Mouse (Mus musculus) hindbrain, embryonic 15.5 days (tissue): ENCODE results near the gene Gm20521. TPM values are rescaled to one million over a fixed set of nuclear protein-coding genes. Genes with fewer than 3 reads are reported as not detected.

Experiments used
- ATAC-seq: fragments of 200-750 bp; cut with Nextera tagmentation; 2 replicates; pipeline ENCODE4 v1.8.0; 2017; ENCODE audit warnings: low read depth, moderate number of reproducible peaks, moderate TSS enrichment; ENCODE audit not compliant: low FRiP score
- H3K27ac ChIP-seq: fragments of 300-500 bp; sonication (generic); replicated peaks from 2 replicates; pipeline ENCODE4 v1.5.1; 2015; ENCODE audit warnings: mild to moderate bottlenecking, inconsistent platforms
- H3K27me3 ChIP-seq: fragments of 300-500 bp; sonication (generic); 2 replicates; pipeline ENCODE4 v1.6.1; 2015; ENCODE audit warnings: control low read depth, inconsistent platforms
- H3K36me3 ChIP-seq: fragments of 300-500 bp; sonication (generic); 2 replicates; pipeline ENCODE4 v1.6.1; 2015; ENCODE audit warnings: control low read depth, inconsistent platforms
- H3K4me1 ChIP-seq: fragments of 300-500 bp; sonication (generic); replicated peaks from 2 replicates; pipeline ENCODE4 v1.6.1; 2015; ENCODE audit warnings: control low read depth, inconsistent platforms
- H3K4me2 ChIP-seq: fragments of 300-500 bp; sonication (generic); 2 replicates; pipeline ENCODE4 v1.6.1; 2015; ENCODE audit warnings: moderate library complexity, mild to moderate bottlenecking, inconsistent platforms
- H3K4me3 ChIP-seq: fragments of 300-500 bp; sonication (generic); 2 replicates; pipeline ENCODE4 v1.5.1; 2015; ENCODE audit warnings: mild to moderate bottlenecking, inconsistent platforms
- H3K9ac ChIP-seq: fragments of 300-500 bp; sonication (generic); 2 replicates; pipeline ENCODE4 v1.6.1; 2015; ENCODE audit warnings: inconsistent platforms
- H3K9me3 ChIP-seq: fragments of 300-500 bp; sonication (generic); 2 replicates; pipeline ENCODE4 v1.6.1; 2016; ENCODE audit warnings: control low read depth, inconsistent platforms
- WGBS: fragments of 180-500 bp; shearing (Covaris S2); methylation state at CpG from one replicate; pipeline ENCODE4 v1.1.7; 2015; 5-methylcytosine and 5-hydroxymethylcytosine counted together
- polyA plus RNA-seq: library from polyadenylated mRNA; unstranded; fragments of >200 nt; fragmentation: Nextera tagmentation; extraction: Ambion mirVana; gene quantifications from 2 replicates; pipeline ENCODE4 v1.2.1, GENCODE M21; 2015

The Gm20521 gene
- polyA plus RNA-seq, 1 experiment from 2014 or later, result not detected

GRCm38 (mm10) chr14:54894296-54895151 is 11.3 kb downstream of the Gm20521 start:
- under 1% methylated on average over 54 of the region's 54 CpGs for WGBS

GRCm38 (mm10) chr14:54897445-54897844 is 14.2 kb downstream of the Gm20521 start:
- 70% methylated on average over 2 of the region's 2 CpGs for WGBS
- Histone ChIP-seq H3K27me3 (no peaks in the 10 kb centered on the region), H3K4me1 (peaks cover 20% of the 10 kb centered on the region), H3K9ac (no peak overlapping the region), H3K4me3 (no peak overlapping the region), H3K36me3 (peaks cover 28% of the 10 kb centered on the region), H3K4me2 (no peak overlapping the region), H3K27ac (no peak overlapping the region), H3K9me3 (no peaks in the 10 kb centered on the region)
- ATAC-seq, result no peak

More at GRCm38 (mm10) chr14:54894296-54895151, 11.3 kb downstream of the Gm20521 start:
- Histone ChIP-seq H3K9me3 (no peaks in the 10 kb centered on the region), H3K4me2 (peak overlapping the region; percentile 63), H3K36me3 (peaks cover 28% of the 10 kb centered on the region), H3K9ac (peak overlapping the region; percentile 99), H3K4me1 (peaks cover 20% of the 10 kb centered on the region), H3K27me3 (no peaks in the 10 kb centered on the region), H3K27ac (peak overlapping the region; percentile 97), H3K4me3 (peak overlapping the region; percentile 93)
- ATAC-seq, result peak; percentile 39

- H3K27ac ChIP-seq, result peak overlapping the region; percentile 49; the same call in 1 of the 2 replicates
Observed at GRCm38 (mm10) chr14:54900383-54900782, 17.1 kb downstream of the Gm20521 start.

GRCm38 (mm10) chr14:54903641-54904040 is 20.4 kb downstream of the Gm20521 start:
- Histone ChIP-seq H3K27ac (no peak overlapping the region), H3K4me2 (no peak overlapping the region), H3K4me3 (no peak overlapping the region), H3K36me3 (peaks cover 41% of the 10 kb centered on the region), H3K4me1 (peaks cover 7% of the 10 kb centered on the region; the same call in 1 of the 2 replicates), H3K27me3 (no peaks in the 10 kb centered on the region), H3K9ac (no peak overlapping the region), H3K9me3 (no peaks in the 10 kb centered on the region)
- 89% methylated on average over 4 of the region's 4 CpGs for WGBS
- no peak for ATAC-seq

More at GRCm38 (mm10) chr14:54900383-54900782, 17.1 kb downstream of the Gm20521 start:
- ATAC-seq, result peak; percentile 42
- Histone ChIP-seq H3K27me3 (no peaks in the 10 kb centered on the region), H3K36me3 (peaks cover 42% of the 10 kb centered on the region), H3K4me3 (no peak overlapping the region), H3K4me2 (no peak overlapping the region), H3K9me3 (no peaks in the 10 kb centered on the region), H3K4me1 (peaks cover 13% of the 10 kb centered on the region), H3K9ac (no peak overlapping the region)
- WGBS, result 0% methylated on average over 3 of the region's 3 CpGs

GRCm38 (mm10) chr14:54908682-54909081 is 25.4 kb downstream of the Gm20521 start:
- peaks cover 43% of the 10 kb centered on the region for H3K4me1 ChIP-seq
- H3K36me3 ChIP-seq, result peaks cover 42% of the 10 kb centered on the region
- H3K4me3 ChIP-seq, result no peak overlapping the region
- H3K9ac ChIP-seq, result no peak overlapping the region
- no peak overlapping the region for H3K4me2 ChIP-seq
- H3K9me3 ChIP-seq, result no peaks in the 10 kb centered on the region
- 87% methylated on average over 7 of the region's 7 CpGs for WGBS
- no peaks in the 10 kb centered on the region for H3K27me3 ChIP-seq
- ATAC-seq, result no peak
- H3K27ac ChIP-seq, result no peak overlapping the region

- H3K4me1 ChIP-seq, result peaks cover 45% of the 10 kb centered on the region
- 1% methylated on average over 62 of the region's 69 CpGs for WGBS
- ATAC-seq, result peak; percentile 62
- peak overlapping the region; percentile 96 for H3K27ac ChIP-seq
- peak overlapping the region; percentile 93 for H3K4me3 ChIP-seq
- H3K36me3 ChIP-seq, result peaks cover 19% of the 10 kb centered on the region
- peak overlapping the region; percentile 98 for H3K9ac ChIP-seq
- no peaks in the 10 kb centered on the region for H3K9me3 ChIP-seq
- H3K4me2 ChIP-seq, result peak overlapping the region; percentile 89
- H3K27me3 ChIP-seq, result no peaks in the 10 kb centered on the region
Observed at GRCm38 (mm10) chr14:54912109-54912850, 29.0 kb downstream of the Gm20521 start.

- Histone ChIP-seq H3K9ac (peak within 1 kb of the TSS; percentile 98), H3K4me1 (peaks cover 45% of the 10 kb centered on the region), H3K27ac (peak within 1 kb of the TSS; percentile 96), H3K4me2 (peak within 1 kb of the TSS; percentile 89), H3K36me3 (peaks cover 13% of the 10 kb centered on the region), H3K9me3 (no peaks in the 10 kb centered on the region), H3K4me3 (peak within 1 kb of the TSS; percentile 93), H3K27me3 (no peaks in the 10 kb centered on the region)
- ATAC-seq, result peak; percentile 95
- WGBS, result 0% methylated on average over 28 of the region's 28 CpGs
Observed at GRCm38 (mm10) chr14:54912886-54913285, 29.6 kb downstream of the Gm20521 start, which contains the start of gene Slc22a17. Slc22a17 (minus strand) TSS chr14:54913132.

- H3K4me2 ChIP-seq, result peak overlapping the region; percentile 89
- peak overlapping the region; percentile 93 for H3K4me3 ChIP-seq
- H3K9me3 ChIP-seq, result no peaks in the 10 kb centered on the region
- 9% methylated on average over 10 of the region's 10 CpGs for WGBS
- peak overlapping the region; percentile 98 for H3K9ac ChIP-seq
- no peaks in the 10 kb centered on the region for H3K27me3 ChIP-seq
- H3K27ac ChIP-seq, result peak overlapping the region; percentile 96
- H3K4me1 ChIP-seq, result peaks cover 40% of the 10 kb centered on the region
- ATAC-seq, result no peak; the same call in 1 of the 2 replicates
- peaks cover 10% of the 10 kb centered on the region for H3K36me3 ChIP-seq
Observed at GRCm38 (mm10) chr14:54913343-54913742, 30.1 kb downstream of the Gm20521 start.

- 91% methylated on average over 16 of the region's 16 CpGs for WGBS
- Histone ChIP-seq H3K9me3 (no peaks in the 10 kb centered on the region), H3K4me1 (peaks cover 14% of the 10 kb centered on the region), H3K27me3 (no peaks in the 10 kb centered on the region), H3K9ac (no peak overlapping the region), H3K4me3 (no peak overlapping the region), H3K36me3 (peaks cover 12% of the 10 kb centered on the region), H3K4me2 (no peak overlapping the region), H3K27ac (no peak overlapping the region)
- no peak for ATAC-seq
Observed at GRCm38 (mm10) chr14:54920076-54920685, 36.9 kb downstream of the Gm20521 start.

GRCm38 (mm10) chr14:54924641-54925348 is 41.6 kb downstream of the Gm20521 start:
- Histone ChIP-seq H3K9me3 (no peaks in the 10 kb centered on the region), H3K4me1 (peaks cover 37% of the 10 kb centered on the region), H3K4me2 (peak overlapping the region; percentile 96), H3K36me3 (peaks cover 9% of the 10 kb centered on the region), H3K4me3 (peak overlapping the region; percentile 58), H3K27me3 (no peaks in the 10 kb centered on the region), H3K27ac (peak overlapping the region; percentile 89), H3K9ac (0 out of 2 replicates have a peak overlapping the region, but pooled peaks have one; percentile 74)
- peak; percentile 27; the same call in 1 of the 2 replicates for ATAC-seq
- 18% methylated on average over 7 of the region's 7 CpGs for WGBS
